Mouse (Mus musculus) cortical plate, adult 2 months (tissue): Measurements from ENCODE around the gene Adk. TPM values are rescaled to one million over a fixed set of nuclear protein-coding genes. Genes with fewer than 3 reads are reported as not detected.
A peak's percentile ranks its signal among the peaks of the same experiment; 100 is the strongest.

Experiments used
- H3K27ac ChIP-seq: fragments of 200-500 bp; 2 replicates; pipeline ENCODE4 v1.5.1; 2012; ENCODE audit warnings: low read length, control low read depth, inconsistent platforms; ENCODE audit not compliant: insufficient read depth
- H3K4me1 ChIP-seq: fragments of 200-500 bp; 2 replicates; pipeline ENCODE4 v1.6.1; 2011; ENCODE audit warnings: low read length; ENCODE audit not compliant: control insufficient read depth, insufficient read depth
- H3K4me3 ChIP-seq: fragments of 200-500 bp; 2 replicates; pipeline ENCODE4 v1.5.1; 2011; ENCODE audit warnings: mild to moderate bottlenecking, low read length, control low read depth; ENCODE audit not compliant: insufficient read depth
- CTCF ChIP-seq: fragments of 200-500 bp; IDR thresholded peaks from 2 replicates; pipeline ENCODE4 v1.5.1; 2011; ENCODE audit warnings: mild to moderate bottlenecking, control low read depth, low read length; ENCODE audit not compliant: insufficient read depth; ENCODE audit errors: extremely low read depth
- POLR2A ChIP-seq: fragments of 200-500 bp; IDR thresholded peaks from 2 replicates; pipeline ENCODE4 v1.6.1; 2011; ENCODE audit warnings: mild to moderate bottlenecking, low read length, control low read depth; ENCODE audit not compliant: insufficient read depth; ENCODE audit errors: extremely low read depth
- polyA plus RNA-seq: library from polyadenylated mRNA; depleted of rRNA; stranded (reverse); fragments of >200 nt; gene quantifications from 2 replicates; pipeline ENCODE4 v1.2.3, GENCODE M21; 2012

The Adk gene
- polyA plus RNA-seq, 1 experiment: 65.2 TPM

DNA sequence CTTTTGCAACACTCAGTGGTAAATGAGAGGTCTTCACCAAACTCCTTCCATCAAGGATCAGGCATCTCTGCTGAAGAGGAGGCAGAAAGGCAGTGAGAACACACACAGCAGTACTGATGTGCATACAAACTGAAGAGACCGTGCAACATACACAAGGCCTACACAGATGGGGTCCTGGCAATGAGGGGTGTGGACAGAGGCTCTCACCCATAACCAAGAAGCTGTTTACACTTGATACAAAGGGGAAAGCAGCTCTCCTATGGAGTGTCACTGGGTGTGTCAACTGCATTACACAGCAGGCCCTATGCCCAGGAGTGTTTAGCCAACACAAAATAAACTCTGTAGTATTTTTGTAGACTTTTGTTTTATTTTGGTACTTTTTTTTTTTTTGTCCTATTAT is 59.1 kb downstream of the Adk start:
- Histone ChIP-seq H3K4me3 (no peak overlapping the region), H3K4me1 (no peaks in the 10 kb centered on the region), H3K27ac (no peak overlapping the region)
- no peak for TF ChIP-seq CTCF

DNA sequence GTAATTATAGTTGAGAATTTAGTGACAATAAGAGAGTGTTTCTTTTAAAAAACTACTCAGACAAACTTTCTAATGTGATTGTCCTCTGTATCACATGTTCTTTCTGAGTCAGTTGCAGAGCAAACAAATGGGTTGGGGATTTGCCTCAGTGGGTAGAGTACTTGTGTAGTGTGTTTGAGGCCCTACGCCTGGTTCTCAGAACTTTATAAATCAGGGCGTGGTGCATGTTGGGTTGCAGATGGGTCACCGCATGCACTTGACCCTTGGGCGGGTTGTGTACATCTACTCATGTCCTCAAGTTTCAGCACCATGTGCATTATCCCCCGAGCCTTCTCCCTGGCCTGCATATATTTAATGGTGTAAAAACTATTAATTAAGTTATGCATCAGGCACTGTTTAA is 59.8 kb downstream of the Adk start:
- Histone ChIP-seq H3K4me1 (no peaks in the 10 kb centered on the region), H3K27ac (no peak overlapping the region), H3K4me3 (no peak overlapping the region)
- TF ChIP-seq POLR2A (no peak), CTCF (no peak)

DNA sequence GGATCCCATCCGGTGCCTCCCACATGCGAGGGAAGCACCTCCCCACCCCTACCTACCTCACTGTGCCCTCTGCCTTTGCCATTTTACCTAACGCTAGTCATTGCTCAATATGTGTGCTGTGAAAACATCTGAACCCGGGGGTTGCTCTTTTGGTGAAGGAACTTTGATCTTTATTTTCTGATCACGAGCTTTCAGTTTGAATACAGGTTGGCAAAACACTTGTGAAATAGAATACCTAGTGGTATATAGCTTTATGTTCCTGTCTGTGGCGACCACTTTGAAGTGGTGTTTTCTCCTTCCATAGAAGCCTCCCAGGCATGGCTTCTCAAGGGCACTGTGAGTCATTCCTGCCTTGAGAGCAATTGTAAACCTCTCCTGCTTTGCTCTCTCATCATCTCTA is 60.4 kb downstream of the Adk start:
- no peaks in the 10 kb centered on the region for H3K4me1 ChIP-seq

DNA sequence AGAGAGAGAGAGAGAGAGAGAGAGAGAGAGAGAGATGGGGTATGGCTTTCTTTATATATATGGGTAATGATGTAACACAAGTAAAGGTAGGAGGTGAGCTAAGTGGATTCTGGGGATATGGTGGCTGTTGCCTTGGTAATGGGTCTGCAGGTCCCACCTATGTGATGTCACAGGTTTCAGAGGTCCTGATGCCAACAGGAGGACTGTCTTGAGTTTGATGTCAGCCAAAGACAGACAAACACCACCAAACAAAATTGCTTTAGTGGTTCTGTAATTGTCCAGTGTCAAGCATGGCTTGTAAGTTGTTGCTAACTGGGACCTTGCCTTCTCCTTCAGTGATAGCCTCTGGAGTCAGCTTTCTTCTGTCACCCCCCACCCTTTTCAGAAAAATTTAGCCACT is 62.0 kb downstream of the Adk start:
- H3K4me3 ChIP-seq: no peak overlapping the region
- no peak for TF ChIP-seq POLR2A
- TF ChIP-seq CTCF: no peak
- H3K27ac ChIP-seq: no peak overlapping the region
- no peaks in the 10 kb centered on the region for H3K4me1 ChIP-seq

More for the DNA sequence above, 60.4 kb downstream of the Adk start:
- Histone ChIP-seq H3K27ac (no peak overlapping the region), H3K4me3 (no peak overlapping the region)
- TF ChIP-seq CTCF (no peak), POLR2A (no peak)

DNA sequence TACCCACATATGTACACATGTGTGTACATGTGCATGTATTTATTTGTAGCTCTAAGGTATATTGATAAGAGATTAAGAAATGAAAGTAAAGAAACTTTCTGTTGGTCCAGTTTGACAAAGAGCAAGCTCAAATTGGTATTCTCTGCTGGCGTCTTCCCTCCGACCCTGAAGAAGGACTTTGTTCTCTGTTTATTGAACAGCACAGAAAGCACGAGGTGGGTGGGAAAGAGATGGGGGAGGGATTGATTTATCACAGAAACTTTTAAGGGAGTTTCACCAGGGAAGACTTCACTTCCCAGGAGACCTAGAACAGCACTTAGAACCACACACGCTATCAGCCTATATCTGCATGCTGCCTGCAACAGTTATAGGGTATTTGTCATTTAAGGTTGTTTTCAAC is 62.9 kb downstream of the Adk start:
- no peak overlapping the region for H3K27ac ChIP-seq
- no peak overlapping the region for H3K4me3 ChIP-seq
- no peaks in the 10 kb centered on the region for H3K4me1 ChIP-seq
- TF ChIP-seq CTCF (no peak), POLR2A (no peak)

DNA sequence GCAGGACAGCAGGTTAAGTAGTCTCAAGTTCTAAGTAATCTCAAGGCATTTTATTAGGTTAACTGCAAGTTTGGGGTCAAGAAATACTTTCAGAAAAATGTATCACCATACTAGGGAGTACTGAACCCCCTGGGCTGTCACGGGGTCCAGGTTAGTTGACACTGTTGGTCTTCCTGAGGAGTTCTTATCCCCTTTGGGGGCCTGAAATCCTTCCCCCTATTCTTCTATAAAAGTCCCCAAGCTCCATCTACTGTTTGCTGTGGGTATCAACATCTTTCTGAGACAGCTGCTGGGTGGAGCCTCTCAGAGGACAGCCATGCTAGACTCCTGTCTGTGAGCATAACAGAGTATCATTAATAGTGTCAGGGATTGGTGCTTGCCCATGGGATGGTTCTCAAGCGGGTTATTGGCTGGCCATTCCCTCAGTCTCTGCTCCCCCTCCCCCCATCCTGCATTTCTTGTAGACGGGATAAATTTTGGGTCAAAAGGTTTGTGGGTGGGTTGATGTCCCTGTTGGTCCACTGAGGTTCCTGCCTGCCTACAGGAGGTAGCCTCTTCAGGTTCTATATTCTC is 63.6 kb downstream of the Adk start:
- H3K4me3 ChIP-seq: no peak overlapping the region
- no peak overlapping the region for H3K27ac ChIP-seq
- TF ChIP-seq POLR2A: no peak
- peak; percentile 21; the same call in 1 of the 2 replicates for TF ChIP-seq CTCF
- H3K4me1 ChIP-seq: no peaks in the 10 kb centered on the region

DNA sequence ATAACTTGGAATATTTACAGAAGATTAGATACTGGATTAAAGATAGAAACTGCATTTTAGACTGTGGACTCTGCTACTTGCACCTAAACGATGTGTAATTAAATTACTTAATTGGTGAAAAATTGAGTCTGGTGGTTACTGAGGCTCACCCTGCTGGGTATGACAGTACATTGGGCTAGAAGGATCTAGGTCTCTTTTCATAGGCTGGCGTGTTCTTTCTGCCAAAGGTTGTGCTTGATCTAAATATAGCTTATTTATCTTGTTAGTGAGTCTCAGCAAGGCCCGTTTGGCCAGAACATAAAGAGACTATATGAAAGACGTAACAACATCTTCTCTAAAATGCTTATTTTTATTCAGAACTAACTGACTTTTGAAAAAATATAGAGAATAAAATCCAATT is 65.7 kb downstream of the Adk start:
- Histone ChIP-seq H3K4me1 (no peaks in the 10 kb centered on the region), H3K4me3 (no peak overlapping the region), H3K27ac (no peak overlapping the region)
- TF ChIP-seq CTCF (no peak), POLR2A (no peak)

DNA sequence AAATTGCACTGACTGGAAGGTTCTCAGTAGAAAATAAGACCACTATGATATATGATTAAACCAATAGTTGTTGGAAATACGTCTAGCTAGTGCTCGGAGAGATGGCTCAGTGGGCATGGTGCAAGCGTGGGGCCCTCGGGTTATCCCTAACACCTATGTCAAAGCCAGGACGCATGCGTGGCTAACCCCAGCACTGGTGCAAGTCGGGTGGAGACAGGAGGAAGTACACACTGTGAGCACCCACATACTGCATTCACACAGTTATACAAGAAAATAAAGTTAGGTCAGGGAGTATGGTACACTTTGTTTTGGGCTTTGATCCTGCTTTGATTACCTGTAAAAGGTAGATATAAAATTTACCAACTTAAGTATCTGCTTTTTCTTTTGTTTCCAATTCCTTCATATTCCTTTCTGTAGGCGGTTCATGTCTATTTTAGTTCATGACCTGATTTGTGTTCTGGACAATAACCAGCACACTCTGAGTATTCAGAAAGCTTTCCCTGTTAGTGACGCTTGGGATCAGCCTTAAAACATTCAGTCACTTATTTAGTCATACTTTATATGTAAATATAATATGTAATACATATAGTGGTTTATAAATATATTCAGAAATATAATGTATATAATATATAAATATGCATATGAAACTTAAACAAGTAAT is 67.4 kb downstream of the Adk start:
- no peaks in the 10 kb centered on the region for H3K4me1 ChIP-seq
- TF ChIP-seq POLR2A (no peak), CTCF (no peak)
- no peak overlapping the region for H3K4me3 ChIP-seq
- H3K27ac ChIP-seq: no peak overlapping the region

DNA sequence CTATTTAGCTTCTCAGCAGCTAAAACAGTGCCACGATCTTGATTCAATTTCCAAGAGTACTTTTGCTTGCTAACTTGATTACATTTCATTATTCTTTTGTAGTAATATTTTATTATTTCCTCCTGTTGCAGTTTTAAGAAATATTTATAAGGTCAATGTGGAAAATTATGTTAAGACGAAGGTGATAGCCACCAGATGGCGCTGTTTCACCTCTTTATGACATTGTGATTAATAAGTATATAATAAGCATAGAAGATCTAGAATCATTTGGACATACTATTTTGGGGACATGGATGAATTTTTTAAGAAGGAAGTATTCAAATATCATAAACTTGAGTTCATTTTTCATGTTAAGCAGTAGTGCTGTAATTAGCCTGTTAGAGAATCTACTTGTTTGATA is 68.1 kb downstream of the Adk start:
- no peak overlapping the region for H3K27ac ChIP-seq
- H3K4me3 ChIP-seq: no peak overlapping the region
- no peak for TF ChIP-seq POLR2A
- no peak for TF ChIP-seq CTCF
- H3K4me1 ChIP-seq: no peaks in the 10 kb centered on the region

DNA sequence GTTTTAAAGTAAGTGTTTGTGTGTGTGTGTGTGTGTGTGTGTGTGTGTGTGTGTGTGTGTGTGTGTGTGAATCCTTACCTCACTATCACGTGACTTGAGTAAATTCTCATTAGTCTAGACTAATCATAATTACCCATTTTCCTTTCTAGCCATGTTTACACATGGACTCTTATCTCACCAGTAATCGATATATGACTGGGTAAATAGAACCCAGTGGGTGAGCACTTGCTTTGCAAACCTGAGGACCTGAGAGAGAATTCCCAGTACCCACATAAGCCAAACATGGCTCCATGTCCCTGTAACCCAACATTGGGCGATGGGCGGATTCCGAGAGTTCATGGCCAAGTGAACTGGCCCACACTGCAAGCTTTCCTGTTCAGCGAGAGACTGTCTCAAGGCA is 74.8 kb downstream of the Adk start:
- Histone ChIP-seq H3K4me1 (no peaks in the 10 kb centered on the region), H3K27ac (no peak overlapping the region), H3K4me3 (no peak overlapping the region)
- TF ChIP-seq POLR2A: no peak
- TF ChIP-seq CTCF: no peak

DNA sequence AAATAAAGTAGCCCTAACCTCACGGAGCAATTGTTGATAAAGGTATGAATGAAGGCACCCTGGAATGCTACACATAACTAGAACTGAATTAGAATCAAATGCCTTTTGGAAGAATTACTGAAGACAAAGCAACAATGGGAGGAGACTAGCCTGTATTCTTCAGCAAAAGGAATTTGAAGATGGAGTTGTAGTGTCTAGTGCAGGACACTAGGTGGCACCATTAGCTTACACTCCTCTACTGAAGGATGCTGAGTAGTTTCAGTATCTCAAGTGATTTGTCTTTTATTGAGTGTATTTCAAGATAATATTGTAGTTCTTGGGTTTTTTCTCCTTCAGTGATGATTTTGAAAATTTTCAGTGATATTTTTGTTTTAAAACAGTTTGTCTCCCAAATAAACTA is 84.5 kb downstream of the Adk start:
- H3K4me3 ChIP-seq: no peak overlapping the region
- TF ChIP-seq POLR2A (no peak), CTCF (peak; percentile 70)
- H3K27ac ChIP-seq: no peak overlapping the region
- H3K4me1 ChIP-seq: no peaks in the 10 kb centered on the region
